Mouse (Mus musculus) MEL (cell line): ENCODE results near the gene Cables2. TPM values are rescaled to one million over a fixed set of nuclear protein-coding genes. Genes with fewer than 3 reads are reported as not detected.

ENCODE experiments used
- DNase-seq: peaks from one replicate; pipeline ENCODE4 v3.0.0; 2011; ENCODE audit warnings: low read depth, low spot score
- H3K27ac ChIP-seq: 2 replicates; pipeline ENCODE4 v1.5.1; 2012; ENCODE audit warnings: low read depth, mild to moderate bottlenecking, control low read depth, low read length, moderate library complexity; ENCODE audit not compliant: control insufficient read depth
- H3K27me3 ChIP-seq, 2 experiments: fragments of 150-350 bp in 1 of 2; sonication (generic) in 1 of 2; 2 replicates each; pipeline ENCODE4 v1.6.1; 2012; ENCODE audit warnings: low read length in 2 of 2, mild to moderate bottlenecking in 2 of 2, improper control_type of control experiment in 1 of 2, moderate library complexity in 1 of 2; ENCODE audit not compliant: insufficient read depth in 2 of 2, control insufficient read depth in 1 of 2
- H3K36me3 ChIP-seq, 2 experiments: 2 replicates each; pipeline ENCODE4 v1.6.1; 2012 to 2014; ENCODE audit warnings: low read length in 2 of 2, improper control_type of control experiment in 1 of 2, inconsistent platforms in 1 of 2, mild to moderate bottlenecking in 1 of 2; ENCODE audit not compliant: insufficient read depth in 2 of 2, control insufficient read depth in 1 of 2
- H3K4me1 ChIP-seq, 2 experiments: fragments of 150-350 bp in 1 of 2; sonication (generic) in 1 of 2; 2 replicates each; pipeline ENCODE4 v1.6.1; 2012; ENCODE audit warnings: low read length in 2 of 2, improper control_type of control experiment in 1 of 2, mild to moderate bottlenecking in 1 of 2; ENCODE audit not compliant: insufficient read depth in 2 of 2, control insufficient read depth in 1 of 2
- H3K4me3 ChIP-seq, 2 experiments: fragments of 150-350 bp in 1 of 2; sonication (generic) in 1 of 2; 2 replicates each; pipeline ENCODE4 v1.5.1; 2012; ENCODE audit warnings: low read depth in 2 of 2, low read length in 2 of 2, mild to moderate bottlenecking in 2 of 2, moderate library complexity in 2 of 2, control low read depth in 1 of 2, improper control_type of control experiment in 1 of 2; ENCODE audit not compliant: control insufficient read depth in 1 of 2, insufficient read depth in 1 of 2
- H3K79me2 ChIP-seq: 2 replicates; pipeline ENCODE4 v1.6.1; 2012; ENCODE audit warnings: mild to moderate bottlenecking, low read length, moderate library complexity; ENCODE audit not compliant: control insufficient read depth, poor library complexity, insufficient read depth
- H3K9ac ChIP-seq: 2 replicates; pipeline ENCODE4 v1.6.1; 2012; ENCODE audit warnings: low read depth, mild to moderate bottlenecking, control low read depth, low read length, moderate library complexity; ENCODE audit not compliant: control insufficient read depth, poor library complexity, severe bottlenecking
- H3K9me3 ChIP-seq: fragments of 150-350 bp; sonication (generic); replicated peaks from 2 replicates; pipeline ENCODE4 v1.6.1; 2012; ENCODE audit warnings: mild to moderate bottlenecking, low read length, improper control_type of control experiment, moderate library complexity; ENCODE audit not compliant: insufficient read depth
- BHLHE40 ChIP-seq: IDR thresholded peaks from 2 replicates; pipeline ENCODE4 v1.6.1; 2012; ENCODE audit warnings: low read depth, mild to moderate bottlenecking, inconsistent platforms, low read length, improper control_type of control experiment, borderline replicate concordance
- CHD1 ChIP-seq: IDR thresholded peaks from 2 replicates; pipeline ENCODE4 v1.6.1; 2012; ENCODE audit warnings: low read depth, mild to moderate bottlenecking, inconsistent platforms, low read length, improper control_type of control experiment
- CTCF ChIP-seq, 3 experiments: IDR thresholded peaks in 2 of 3; conservative IDR thresholded peaks in 1 of 3; 2 replicates each; pipeline ENCODE4 v1.5.1; 2011 to 2012; ENCODE audit warnings: low read length in 3 of 3, low read depth in 2 of 3, mild to moderate bottlenecking in 2 of 3, improper control_type of control experiment in 1 of 3, inconsistent platforms in 1 of 3, mixed read lengths in 1 of 3, moderate library complexity in 1 of 3; ENCODE audit not compliant: control insufficient read depth in 1 of 3, insufficient read depth in 1 of 3, poor library complexity in 1 of 3, severe bottlenecking in 1 of 3
- ELF1 ChIP-seq: IDR thresholded peaks from 2 replicates; pipeline ENCODE4 v1.6.1; 2014; ENCODE audit warnings: low read depth, mild to moderate bottlenecking, inconsistent platforms, low read length, improper control_type of control experiment, moderate library complexity
- EP300 ChIP-seq, 2 experiments: IDR thresholded peaks; 2 replicates each; pipeline ENCODE4 v1.6.1; 2011; ENCODE audit warnings: improper control_type of control experiment in 2 of 2, low read length in 2 of 2, low read depth in 1 of 2, mild to moderate bottlenecking in 1 of 2
- ETS1 ChIP-seq: IDR thresholded peaks from 2 replicates; pipeline ENCODE4 v1.6.1; 2012; ENCODE audit warnings: low read depth, mild to moderate bottlenecking, inconsistent platforms, low read length, improper control_type of control experiment, moderate library complexity
- GABPA ChIP-seq: IDR thresholded peaks from 2 replicates; pipeline ENCODE4 v1.6.1; 2012; ENCODE audit warnings: low read depth, mild to moderate bottlenecking, inconsistent platforms, low read length, improper control_type of control experiment, moderate library complexity
- GATA1 ChIP-seq: IDR thresholded peaks from 2 replicates; pipeline ENCODE4 v1.6.1; 2011; ENCODE audit warnings: low read depth, low read length, improper control_type of control experiment
- HCFC1 ChIP-seq: IDR thresholded peaks from 2 replicates; pipeline ENCODE4 v1.6.1; 2012; ENCODE audit warnings: low read depth, mild to moderate bottlenecking, inconsistent platforms, low read length, improper control_type of control experiment, moderate library complexity
- JUND ChIP-seq: IDR thresholded peaks from 2 replicates; pipeline ENCODE4 v1.6.1; 2011; ENCODE audit warnings: low read depth, mild to moderate bottlenecking, improper control_type of control experiment, low read length
- KAT2A ChIP-seq: conservative IDR thresholded peaks from 2 replicates; pipeline ENCODE4 v1.6.1; 2012; ENCODE audit warnings: low read depth, low read length, improper control_type of control experiment, inconsistent platforms
- MAFK ChIP-seq: IDR thresholded peaks from 2 replicates; pipeline ENCODE4 v1.6.1; 2011; ENCODE audit warnings: low read depth, mild to moderate bottlenecking, low read length, improper control_type of control experiment, borderline replicate concordance
- MAX ChIP-seq: IDR thresholded peaks from 2 replicates; pipeline ENCODE4 v1.6.1; 2011; ENCODE audit warnings: low read length, improper control_type of control experiment
- MAZ ChIP-seq: IDR thresholded peaks from 2 replicates; pipeline ENCODE4 v1.6.1; 2012; ENCODE audit warnings: low read depth, mild to moderate bottlenecking, inconsistent platforms, low read length, improper control_type of control experiment
- MYB ChIP-seq: IDR thresholded peaks from 2 replicates; pipeline ENCODE4 v1.6.1; 2011; ENCODE audit warnings: mild to moderate bottlenecking, low read depth, low read length, improper control_type of control experiment
- MYC ChIP-seq: IDR thresholded peaks from 2 replicates; pipeline ENCODE4 v1.6.1; 2011; ENCODE audit warnings: low read depth, mild to moderate bottlenecking, low read length, improper control_type of control experiment, moderate library complexity
- NELFE ChIP-seq: IDR thresholded peaks from 2 replicates; pipeline ENCODE4 v1.6.1; 2011; ENCODE audit warnings: low read depth, low read length, improper control_type of control experiment
- POLR2A ChIP-seq, 2 experiments: IDR thresholded peaks; 2 replicates each; pipeline ENCODE4 v1.6.1; 2011 to 2012; ENCODE audit warnings: low read length in 2 of 2, mild to moderate bottlenecking in 2 of 2, control low read depth in 1 of 2, improper control_type of control experiment in 1 of 2, low read depth in 1 of 2, moderate library complexity in 1 of 2; ENCODE audit not compliant: control insufficient read depth in 1 of 2, insufficient read depth in 1 of 2, poor library complexity in 1 of 2
- POLR2AphosphoS2 ChIP-seq: IDR thresholded peaks from 2 replicates; pipeline ENCODE4 v1.6.1; 2011; ENCODE audit warnings: low read length, improper control_type of control experiment
- POLR2AphosphoS5 ChIP-seq: IDR thresholded peaks from 2 replicates; pipeline ENCODE4 v1.6.1; 2012; ENCODE audit warnings: low read depth, borderline replicate concordance, mild to moderate bottlenecking, inconsistent platforms, low read length, moderate library complexity, mixed read lengths
- RAD21 ChIP-seq: IDR thresholded peaks from 2 replicates; pipeline ENCODE4 v1.6.1; 2011; ENCODE audit warnings: mild to moderate bottlenecking, low read depth, low read length, improper control_type of control experiment
- RCOR1 ChIP-seq: IDR thresholded peaks from 2 replicates; pipeline ENCODE4 v1.6.1; 2012; ENCODE audit warnings: low read depth, mild to moderate bottlenecking, inconsistent platforms, low read length, improper control_type of control experiment
- TBP ChIP-seq: IDR thresholded peaks from 2 replicates; pipeline ENCODE4 v1.8.0; 2011; ENCODE audit warnings: low read depth, low read length, improper control_type of control experiment
- TCF12 ChIP-seq: IDR thresholded peaks from 2 replicates; pipeline ENCODE4 v1.6.1; 2014; ENCODE audit warnings: low read depth, mild to moderate bottlenecking, inconsistent platforms, low read length, improper control_type of control experiment, moderate library complexity
- USF1 ChIP-seq: IDR thresholded peaks from 2 replicates; pipeline ENCODE4 v1.6.1; 2014; ENCODE audit warnings: low read depth, mild to moderate bottlenecking, inconsistent platforms, low read length, improper control_type of control experiment, moderate library complexity
- USF2 ChIP-seq, 2 experiments: IDR thresholded peaks; 2 replicates each; pipeline ENCODE4 v1.6.1; 2011 to 2012; ENCODE audit warnings: improper control_type of control experiment in 2 of 2, low read length in 2 of 2, borderline replicate concordance in 1 of 2, inconsistent platforms in 1 of 2, low read depth in 1 of 2, mild to moderate bottlenecking in 1 of 2; ENCODE audit not compliant: insufficient read depth in 1 of 2
- ZC3H11A ChIP-seq: IDR thresholded peaks from 2 replicates; pipeline ENCODE4 v1.6.1; 2012; ENCODE audit warnings: low read depth, mild to moderate bottlenecking, inconsistent platforms, low read length, improper control_type of control experiment
- ZKSCAN1 ChIP-seq: IDR thresholded peaks from 2 replicates; pipeline ENCODE4 v1.6.1; 2012; ENCODE audit warnings: low read depth, mild to moderate bottlenecking, inconsistent platforms, low read length, improper control_type of control experiment, moderate library complexity
- ZMIZ1 ChIP-seq: IDR thresholded peaks from 2 replicates; pipeline ENCODE4 v1.6.1; 2012; ENCODE audit warnings: low read depth, mild to moderate bottlenecking, inconsistent platforms, low read length, improper control_type of control experiment, moderate library complexity
- polyA plus RNA-seq, 2 experiments: library from polyadenylated mRNA; stranded (reverse) in 1 of 2; unstranded in 1 of 2; fragments of >175 nt in 1 of 2; fragments of >200 nt in 1 of 2; gene quantifications; 2 replicates each; pipeline versions ENCODE4 v1.2.1 to v1.2.4; 2012; ENCODE audit warnings: low replicate concordance in 2 of 2, low read depth in 1 of 2; ENCODE audit not compliant: insufficient read length in 2 of 2, insufficient read depth in 1 of 2, missing spikeins in 1 of 2
- total RNA-seq: library from RNA; depleted of rRNA; stranded (reverse); fragments of 300-350 nt; gene quantifications from 2 replicates; pipeline ENCODE4 v1.2.3, GENCODE M21; 2012

Cables2 gene
- total and polyA plus RNA-seq, 3 experiments = 10.7 to 16.7 TPM; not detected in 1

GRCm38 (mm10) chr2:180218241-180218640, 55.1 kb downstream of the Cables2 start:
- Histone ChIP-seq H3K27me3 (no peaks in the 10 kb centered on the region), H3K79me2 (no peaks in the 10 kb centered on the region), H3K27ac (no peak overlapping the region), H3K4me1 (peaks cover 0 to 9% of the 10 kb centered on the region in 2 experiments; a peak in 1 of 4 replicates), H3K36me3 (no peaks in the 10 kb centered on the region; a peak in 1 of 4 replicates), H3K9me3 (no peaks in the 10 kb centered on the region), H3K9ac (no peak overlapping the region), H3K4me3 (no peak overlapping the region)
- DNase-seq = no peak
- no peak for TF ChIP-seq MYC
- TF ChIP-seq KAT2A = no peak
- TF ChIP-seq MAFK = no peak
- no peak for TF ChIP-seq ELF1
- TF ChIP-seq NELFE = no peak
- TF ChIP-seq MAZ = no peak
- TF ChIP-seq RAD21 = no peak
- TF ChIP-seq ZKSCAN1 = no peak
- TF ChIP-seq EP300 (IDR thresholded peaks at IDR 0.05; ENCODE audit: low read depth in 1 of 2, low read length in 2 of 2) = no peak
- TF ChIP-seq BHLHE40 = no peak
- TF ChIP-seq CHD1 = no peak
- TF ChIP-seq POLR2AphosphoS5 = no peak
- no peak for TF ChIP-seq POLR2AphosphoS2
- no peak for TF ChIP-seq MYB
- no peak for TF ChIP-seq USF1
- TF ChIP-seq TBP = no peak
- no peak for TF ChIP-seq JUND
- no peak for TF ChIP-seq USF2 (IDR thresholded peaks at IDR 0.05; ENCODE audit: borderline replicate concordance in 1 of 2, insufficient read depth in 1 of 2, low read depth in 1 of 2, low read length in 2 of 2)
- TF ChIP-seq GATA1 = no peak

- H3K27me3 ChIP-seq = no peaks in the 10 kb centered on the region
- no peaks in the 10 kb centered on the region for H3K79me2 ChIP-seq
- no peak overlapping the region for H3K9ac ChIP-seq
- no peak for DNase-seq
- TF ChIP-seq CTCF (IDR thresholded peaks at IDR 0.05 in 2 of 3, conservative IDR thresholded peaks at IDR 0.05 in 1 of 3; ENCODE audit: control insufficient read depth in 1 of 3, insufficient read depth in 1 of 3, low read depth in 2 of 3, low read length in 3 of 3, poor library complexity in 1 of 3, severe bottlenecking in 1 of 3) = no peak
- TF ChIP-seq ZKSCAN1 = no peak
- TF ChIP-seq MAFK = no peak
- no peak for TF ChIP-seq POLR2A (IDR thresholded peaks at IDR 0.05; ENCODE audit: control insufficient read depth in 1 of 2, insufficient read depth in 1 of 2, low read depth in 1 of 2, low read length in 2 of 2, poor library complexity in 1 of 2)
- TF ChIP-seq TCF12 = no peak
- TF ChIP-seq KAT2A = no peak
- no peak for TF ChIP-seq ELF1
- TF ChIP-seq ETS1 = no peak
- TF ChIP-seq POLR2AphosphoS2 = no peak
- no peak for TF ChIP-seq ZC3H11A
- TF ChIP-seq MAZ = no peak
- TF ChIP-seq MAX = no peak
- TF ChIP-seq RCOR1 = no peak
- TF ChIP-seq HCFC1 = no peak
- TF ChIP-seq USF2 (IDR thresholded peaks at IDR 0.05; ENCODE audit: borderline replicate concordance in 1 of 2, insufficient read depth in 1 of 2, low read depth in 1 of 2, low read length in 2 of 2) = no peak
- TF ChIP-seq CHD1 = no peak
- no peak for TF ChIP-seq GABPA
- no peak for TF ChIP-seq ZMIZ1
- no peak for TF ChIP-seq EP300 (IDR thresholded peaks at IDR 0.05; ENCODE audit: low read depth in 1 of 2, low read length in 2 of 2)
- TF ChIP-seq, all 39 proteins: peak for 0
- H3K36me3 ChIP-seq = no peaks in the 10 kb centered on the region
- H3K4me1 ChIP-seq = 0 out of 4 replicates have a peak, but pooled peaks cover 0 to 5% of the 10 kb centered on the region in 2 experiments
- no peak overlapping the region for H3K27ac ChIP-seq
- no peak overlapping the region for H3K4me3 ChIP-seq
- H3K9me3 ChIP-seq = no peaks in the 10 kb centered on the region
Measured at GRCm38 (mm10) chr2:180217587-180217986, 55.7 kb downstream of the Cables2 start.
